Mouse (Mus musculus): ENCODE data around the gene Efcab9. TPM values are rescaled to one million over a fixed set of nuclear protein-coding genes. Genes with fewer than 3 reads are reported as not detected.

Gene Efcab9
- polyA plus RNA-seq, 1 experiment: not detected

DNA sequence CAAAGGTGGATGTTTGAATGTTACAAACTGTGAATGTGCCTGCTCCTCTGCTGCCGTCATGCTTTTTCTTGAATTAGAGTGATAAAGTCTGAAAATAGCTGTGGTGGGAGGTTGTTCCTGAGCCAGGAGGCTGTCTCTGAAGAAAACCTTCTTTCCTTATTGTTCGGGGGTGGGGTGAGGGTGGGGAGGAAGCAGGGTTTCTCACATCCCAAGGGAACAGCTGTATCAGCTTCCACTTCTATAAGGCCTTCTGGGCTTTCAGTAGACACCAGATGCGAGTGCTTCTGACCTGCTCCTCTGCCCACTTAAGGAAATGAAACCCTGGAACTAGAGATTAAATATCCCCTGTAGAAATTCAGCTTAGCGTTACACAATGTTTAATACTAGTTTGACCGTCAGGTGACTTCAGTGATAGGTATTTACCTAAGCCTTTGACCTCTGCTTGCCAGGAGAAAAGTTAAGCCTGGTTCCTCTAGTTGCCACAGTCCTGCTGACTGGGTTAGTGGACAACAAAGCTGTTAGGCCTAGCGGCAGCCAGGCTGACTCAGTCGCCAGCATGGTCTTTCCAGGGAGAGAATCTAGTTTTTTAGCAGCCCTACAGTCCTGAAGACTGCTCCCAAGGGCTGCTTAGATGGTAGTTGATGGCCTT lies 26.7 kb downstream of the Efcab9 start:
- Histone ChIP-seq H3K4me1 (ENCODE audit: control insufficient read depth, insufficient read depth, low read length) (peaks cover 17% of the 10 kb centered on the region), H3K27ac (ENCODE audit: insufficient read depth, low read depth, low read length) (no peak overlapping the region), H3K4me3 (ENCODE audit: insufficient read depth, low read length) (no peak overlapping the region)
- TF ChIP-seq CTCF (IDR thresholded peaks at IDR 0.05; ENCODE audit: low read depth, low read length) (no peak), POLR2A (IDR thresholded peaks at IDR 0.05; ENCODE audit: borderline replicate concordance, low read depth, low read length) (no peak)

DNA sequence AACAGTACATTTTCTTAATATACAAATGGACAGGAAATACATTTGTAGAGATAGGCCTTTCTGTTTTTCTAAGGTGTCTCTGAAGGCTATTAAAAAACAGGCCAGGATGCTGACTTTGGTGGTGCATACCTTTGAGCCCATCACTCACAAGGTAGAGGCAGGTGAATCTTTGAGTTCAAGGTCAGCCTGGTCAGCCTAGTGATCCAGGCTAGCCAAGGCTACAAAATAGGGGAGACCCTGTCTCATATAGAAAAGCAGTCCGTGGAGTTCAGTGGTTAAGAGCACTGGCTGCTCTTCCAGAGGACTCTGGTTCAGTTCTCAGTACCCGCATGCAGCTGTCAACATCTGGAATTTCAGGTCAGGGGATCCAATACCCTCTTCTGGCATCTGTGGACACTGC lies 28.2 kb downstream of the Efcab9 start:
- Histone ChIP-seq H3K4me1 (ENCODE audit: control insufficient read depth, insufficient read depth, low read length) (peaks cover 20% of the 10 kb centered on the region), H3K4me3 (ENCODE audit: insufficient read depth, low read length) (no peak overlapping the region), H3K27ac (ENCODE audit: insufficient read depth, low read depth, low read length) (no peak overlapping the region)
- TF ChIP-seq POLR2A (IDR thresholded peaks at IDR 0.05; ENCODE audit: borderline replicate concordance, low read depth, low read length) (no peak), CTCF (IDR thresholded peaks at IDR 0.05; ENCODE audit: low read depth, low read length) (no peak)

- no peak overlapping the region for H3K4me3 ChIP-seq (ENCODE audit: insufficient read depth, low read length)
- TF ChIP-seq POLR2A (IDR thresholded peaks at IDR 0.05; ENCODE audit: borderline replicate concordance, low read depth, low read length) (no peak), CTCF (IDR thresholded peaks at IDR 0.05; ENCODE audit: low read depth, low read length) (no peak)
- peaks cover 14% of the 10 kb centered on the region for H3K4me1 ChIP-seq (ENCODE audit: control insufficient read depth, insufficient read depth, low read length)
- no peak overlapping the region for H3K27ac ChIP-seq (ENCODE audit: insufficient read depth, low read depth, low read length)
These were observed 31.9 kb downstream of the Efcab9 start for GRCm38 (mm10) chr11:32499931-32500330.

- H3K4me3 ChIP-seq (ENCODE audit: insufficient read depth, low read length): no peak overlapping the region
- peaks cover 9% of the 10 kb centered on the region for H3K4me1 ChIP-seq (ENCODE audit: control insufficient read depth, insufficient read depth, low read length)
- no peak overlapping the region for H3K27ac ChIP-seq (ENCODE audit: insufficient read depth, low read depth, low read length)
- TF ChIP-seq POLR2A (IDR thresholded peaks at IDR 0.05; ENCODE audit: borderline replicate concordance, low read depth, low read length): no peak
- no peak for TF ChIP-seq CTCF (IDR thresholded peaks at IDR 0.05; ENCODE audit: low read depth, low read length)
These were observed 32.9 kb downstream of the Efcab9 start for GRCm38 (mm10) chr11:32498757-32499535.

GRCm38 (mm10) chr11:32495283-32495682 lies 36.6 kb downstream of the Efcab9 start:
- H3K27ac ChIP-seq (ENCODE audit: insufficient read depth, low read depth, low read length): no peak overlapping the region
- no peak for TF ChIP-seq POLR2A (IDR thresholded peaks at IDR 0.05; ENCODE audit: borderline replicate concordance, low read depth, low read length)
- no peak for TF ChIP-seq CTCF (IDR thresholded peaks at IDR 0.05; ENCODE audit: low read depth, low read length)
- H3K4me3 ChIP-seq (ENCODE audit: insufficient read depth, low read length): no peak overlapping the region
- peaks cover 13% of the 10 kb centered on the region for H3K4me1 ChIP-seq (ENCODE audit: control insufficient read depth, insufficient read depth, low read length)

- no peak overlapping the region for H3K27ac ChIP-seq (ENCODE audit: insufficient read depth, low read depth, low read length)
- H3K4me3 ChIP-seq (ENCODE audit: insufficient read depth, low read length): no peak overlapping the region
- peaks cover 28% of the 10 kb centered on the region for H3K4me1 ChIP-seq (ENCODE audit: control insufficient read depth, insufficient read depth, low read length)
- TF ChIP-seq POLR2A (IDR thresholded peaks at IDR 0.05; ENCODE audit: borderline replicate concordance, low read depth, low read length): no peak
- TF ChIP-seq CTCF (IDR thresholded peaks at IDR 0.05; ENCODE audit: low read depth, low read length): no peak
These were observed 38.6 kb downstream of the Efcab9 start for GRCm38 (mm10) chr11:32493312-32493711.

DNA sequence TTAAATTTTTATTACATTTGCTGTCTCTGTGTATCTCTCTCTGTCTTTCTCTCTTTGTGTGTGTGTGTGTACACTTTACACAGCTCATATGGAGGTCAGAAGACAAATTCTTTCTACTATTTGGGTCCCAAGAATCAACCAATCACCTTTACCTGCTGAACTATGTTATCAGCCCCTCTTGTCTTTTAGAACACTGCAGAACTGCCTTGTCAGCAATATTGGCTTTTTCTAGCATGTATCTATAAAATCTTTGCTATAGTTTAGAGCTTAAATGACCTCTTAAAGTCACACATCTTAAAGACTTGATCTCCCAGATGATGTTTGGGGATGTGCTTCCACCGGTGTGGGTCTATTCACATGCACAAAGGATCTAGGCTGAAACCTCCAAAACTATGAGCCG lies 40.8 kb downstream of the Efcab9 start:
- Histone ChIP-seq H3K27ac (ENCODE audit: insufficient read depth, low read depth, low read length) (no peak overlapping the region), H3K4me1 (ENCODE audit: control insufficient read depth, insufficient read depth, low read length) (peaks cover 30% of the 10 kb centered on the region), H3K4me3 (ENCODE audit: insufficient read depth, low read length) (no peak overlapping the region)
- TF ChIP-seq POLR2A (IDR thresholded peaks at IDR 0.05; ENCODE audit: borderline replicate concordance, low read depth, low read length) (no peak), CTCF (IDR thresholded peaks at IDR 0.05; ENCODE audit: low read depth, low read length) (no peak)

- peaks cover 30% of the 10 kb centered on the region for H3K4me1 ChIP-seq (ENCODE audit: control insufficient read depth, insufficient read depth, low read length)
- H3K4me3 ChIP-seq (ENCODE audit: insufficient read depth, low read length): no peak overlapping the region
- no peak for TF ChIP-seq CTCF (IDR thresholded peaks at IDR 0.05; ENCODE audit: low read depth, low read length)
- TF ChIP-seq POLR2A (IDR thresholded peaks at IDR 0.05; ENCODE audit: borderline replicate concordance, low read depth, low read length): no peak
- no peak overlapping the region; the same call in 1 of the 2 replicates for H3K27ac ChIP-seq (ENCODE audit: insufficient read depth, low read depth, low read length)
These were observed 42.8 kb downstream of the Efcab9 start for GRCm38 (mm10) chr11:32488808-32489670.

DNA sequence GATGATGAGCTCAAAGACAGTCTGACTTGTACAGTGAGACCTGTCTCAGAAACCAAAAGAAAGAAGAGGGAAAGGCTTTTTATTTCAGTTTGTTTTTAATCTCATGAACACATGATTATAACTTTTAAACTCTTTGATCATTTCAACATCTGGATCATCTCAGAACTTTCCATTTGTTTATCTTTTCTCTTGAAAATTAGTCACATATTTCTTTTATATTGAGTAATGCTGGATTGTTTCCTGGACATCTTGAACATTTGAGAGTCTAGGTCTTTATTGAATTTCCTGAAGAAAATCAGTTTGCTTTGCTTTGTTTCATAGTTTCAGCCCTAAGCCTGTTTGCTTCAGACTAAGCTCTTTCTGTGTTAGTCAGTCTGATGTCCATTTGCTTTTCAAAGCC lies 43.5 kb downstream of the Efcab9 start:
- H3K4me1 ChIP-seq (ENCODE audit: control insufficient read depth, insufficient read depth, low read length): peaks cover 27% of the 10 kb centered on the region
- TF ChIP-seq POLR2A (IDR thresholded peaks at IDR 0.05; ENCODE audit: borderline replicate concordance, low read depth, low read length): no peak
- no peak for TF ChIP-seq CTCF (IDR thresholded peaks at IDR 0.05; ENCODE audit: low read depth, low read length)
- no peak overlapping the region; the same call in 1 of the 2 replicates for H3K27ac ChIP-seq (ENCODE audit: insufficient read depth, low read depth, low read length)
- no peak overlapping the region for H3K4me3 ChIP-seq (ENCODE audit: insufficient read depth, low read length)
